Mouse (Mus musculus) myocyte (in vitro differentiated cells): Measurements from ENCODE around the gene Polk.

Source experiments
- CEBPB ChIP-seq: IDR thresholded peaks from 2 replicates; pipeline ENCODE4 v1.6.1; 2011; ENCODE audit warnings: mild to moderate bottlenecking, moderate library complexity; ENCODE audit not compliant: poor library complexity, insufficient read depth, severe bottlenecking
- E2F4 ChIP-seq: IDR thresholded peaks from one replicate; pipeline ENCODE4 v1.6.1; 2011; ENCODE audit warnings: mild to moderate bottlenecking, control low read depth, moderate library complexity; ENCODE audit not compliant: insufficient read depth
- MAX ChIP-seq: IDR thresholded peaks from one replicate; pipeline ENCODE4 v1.6.1; 2011; ENCODE audit warnings: low read depth, mild to moderate bottlenecking, control low read depth
- MYOD1 ChIP-seq, 3 experiments: IDR thresholded peaks; one replicate each; pipeline ENCODE4 v1.6.1; 2011; ENCODE audit warnings: control low read depth in 2 of 3, low read depth in 2 of 3, mild to moderate bottlenecking in 2 of 3, moderate library complexity in 1 of 3; ENCODE audit not compliant: insufficient read length in 2 of 3, control insufficient read depth in 1 of 3
- MYOG ChIP-seq, 3 experiments: IDR thresholded peaks; one replicate each; pipeline ENCODE4 v1.6.1; 2011; ENCODE audit warnings: control low read depth in 2 of 3, low read depth in 2 of 3, mild to moderate bottlenecking in 2 of 3; ENCODE audit not compliant: insufficient read length in 2 of 3, control insufficient read depth in 1 of 3, insufficient read depth in 1 of 3
- POLR2A ChIP-seq: IDR thresholded peaks from one replicate; pipeline ENCODE4 v1.6.1; 2011; ENCODE audit warnings: low read depth, mild to moderate bottlenecking, control low read depth, moderate library complexity; ENCODE audit not compliant: insufficient read length
- POLR2AphosphoS2 ChIP-seq: IDR thresholded peaks from one replicate; pipeline ENCODE4 v1.6.1; 2011; ENCODE audit warnings: low read depth, control low read depth; ENCODE audit not compliant: insufficient read length
- REST ChIP-seq: IDR thresholded peaks from one replicate; pipeline ENCODE4 v1.6.1; 2011; ENCODE audit warnings: mild to moderate bottlenecking, control low read depth, moderate library complexity; ENCODE audit not compliant: insufficient read depth, insufficient read length
- SRF ChIP-seq: IDR thresholded peaks from one replicate; pipeline ENCODE4 v1.6.1; 2011; ENCODE audit warnings: low read depth; ENCODE audit not compliant: control insufficient read depth, insufficient read length
- TCF12 ChIP-seq: IDR thresholded peaks from one replicate; pipeline ENCODE4 v1.6.1; 2011; ENCODE audit warnings: mild to moderate bottlenecking, control low read depth; ENCODE audit not compliant: poor library complexity, insufficient read depth, severe bottlenecking
- TCF3 ChIP-seq: IDR thresholded peaks from one replicate; pipeline ENCODE4 v1.6.1; 2011; ENCODE audit warnings: low read depth, control low read depth; ENCODE audit not compliant: insufficient read length
- USF1 ChIP-seq: IDR thresholded peaks from one replicate; pipeline ENCODE4 v1.6.1; 2011; ENCODE audit warnings: low read depth, mild to moderate bottlenecking, control low read depth, moderate library complexity

GRCm38 (mm10) chr13:96529542-96529941 lies 12.8 kb downstream of the Polk start:
- no peak for TF ChIP-seq REST
- no peak for TF ChIP-seq USF1
- TF ChIP-seq POLR2A: no peak
- no peak for TF ChIP-seq CEBPB
- TF ChIP-seq SRF: no peak
- no peak for TF ChIP-seq E2F4
- no peak for TF ChIP-seq MYOD1 (IDR thresholded peaks at IDR 0.05; ENCODE audit: control insufficient read depth in 1 of 3, insufficient read length in 2 of 3, low read depth in 2 of 3)
- TF ChIP-seq POLR2AphosphoS2: no peak
- TF ChIP-seq MYOG (IDR thresholded peaks at IDR 0.05; ENCODE audit: control insufficient read depth in 1 of 3, insufficient read depth in 1 of 3, insufficient read length in 2 of 3, low read depth in 2 of 3): no peak
- no peak for TF ChIP-seq MAX
- TF ChIP-seq TCF12: no peak
- no peak for TF ChIP-seq TCF3
